Mouse (Mus musculus): ENCODE data around the gene Dpp4. TPM values are rescaled to one million over a fixed set of nuclear protein-coding genes. Genes with fewer than 3 reads are reported as not detected.

Dpp4 gene
- polyA plus RNA-seq, 1 experiment from 2014 or later: 69.3 TPM

GRCm38 (mm10) chr2:62316930-62317329 lies 95.1 kb downstream of the Dpp4 start:
- Histone ChIP-seq H3K27ac (no peak overlapping the region), H3K9me3 (no peaks in the 10 kb centered on the region), H3K27me3 (replicated peaks) (no peaks in the 10 kb centered on the region), H3K4me1 (replicated peaks) (no peaks in the 10 kb centered on the region), H3K4me3 (replicated peaks) (no peak overlapping the region), H3K36me3 (no peaks in the 10 kb centered on the region), H3K9ac (no peak overlapping the region), H3K4me2 (replicated peaks) (no peak overlapping the region)
- 62% methylated on average over 2 of the region's 2 CpGs for WGBS
- no peak for ATAC-seq

- Histone ChIP-seq H3K4me1 (replicated peaks) (no peaks in the 10 kb centered on the region), H3K9me3 (no peaks in the 10 kb centered on the region), H3K4me2 (replicated peaks) (no peak overlapping the region), H3K36me3 (no peaks in the 10 kb centered on the region), H3K27ac (no peak overlapping the region), H3K9ac (no peak overlapping the region), H3K27me3 (replicated peaks) (no peaks in the 10 kb centered on the region), H3K4me3 (replicated peaks) (no peak overlapping the region)
- 90% methylated on average over 2 of the region's 2 CpGs for WGBS
- ATAC-seq: no peak
Measured at GRCm38 (mm10) chr2:62307477-62307876, 104.6 kb downstream of the Dpp4 start.

GRCm38 (mm10) chr2:62306978-62307377 lies 105.1 kb downstream of the Dpp4 start:
- WGBS: 87% methylated on average over 5 of the region's 5 CpGs
- Histone ChIP-seq H3K27ac (no peak overlapping the region), H3K9me3 (no peaks in the 10 kb centered on the region), H3K27me3 (replicated peaks) (no peaks in the 10 kb centered on the region), H3K4me1 (replicated peaks) (no peaks in the 10 kb centered on the region), H3K36me3 (no peaks in the 10 kb centered on the region), H3K4me2 (replicated peaks) (no peak overlapping the region), H3K9ac (no peak overlapping the region), H3K4me3 (replicated peaks) (no peak overlapping the region)
- no peak for ATAC-seq

- H3K9me3 ChIP-seq: no peaks in the 10 kb centered on the region
- 94% methylated on average over 2 of the region's 2 CpGs for WGBS
- no peak for ATAC-seq
- no peak overlapping the region for H3K4me3 ChIP-seq (replicated peaks)
- H3K36me3 ChIP-seq: no peaks in the 10 kb centered on the region
- no peaks in the 10 kb centered on the region for H3K4me1 ChIP-seq (replicated peaks)
- H3K27me3 ChIP-seq (replicated peaks): no peaks in the 10 kb centered on the region
- H3K27ac ChIP-seq: no peak overlapping the region
- H3K4me2 ChIP-seq (replicated peaks): no peak overlapping the region
- H3K9ac ChIP-seq: no peak overlapping the region
Measured at GRCm38 (mm10) chr2:62301716-62302115, 110.3 kb downstream of the Dpp4 start.

- H3K27ac ChIP-seq: no peak overlapping the region
- H3K36me3 ChIP-seq: no peaks in the 10 kb centered on the region
- H3K9ac ChIP-seq: no peak overlapping the region
- no peak overlapping the region for H3K4me3 ChIP-seq (replicated peaks)
- H3K4me1 ChIP-seq (replicated peaks): no peaks in the 10 kb centered on the region
- no peaks in the 10 kb centered on the region for H3K27me3 ChIP-seq (replicated peaks)
- no peaks in the 10 kb centered on the region for H3K9me3 ChIP-seq
- no peak for ATAC-seq
- WGBS: 78% methylated on average over 2 of the region's 2 CpGs
- no peak overlapping the region for H3K4me2 ChIP-seq (replicated peaks)
Measured at GRCm38 (mm10) chr2:62293846-62294245, 118.2 kb downstream of the Dpp4 start.

GRCm38 (mm10) chr2:62287532-62287931 lies 124.5 kb downstream of the Dpp4 start:
- no peaks in the 10 kb centered on the region for H3K36me3 ChIP-seq
- no peak for ATAC-seq
- no peaks in the 10 kb centered on the region for H3K27me3 ChIP-seq (replicated peaks)
- no peaks in the 10 kb centered on the region for H3K4me1 ChIP-seq (replicated peaks)
- H3K27ac ChIP-seq: no peak overlapping the region
- H3K9me3 ChIP-seq: no peaks in the 10 kb centered on the region
- H3K9ac ChIP-seq: no peak overlapping the region
- no peak overlapping the region for H3K4me2 ChIP-seq (replicated peaks)
- 60% methylated on average over 4 of the region's 4 CpGs for WGBS
- no peak overlapping the region for H3K4me3 ChIP-seq (replicated peaks)

GRCm38 (mm10) chr2:62285847-62286246 lies 126.2 kb downstream of the Dpp4 start:
- Histone ChIP-seq H3K9ac (no peak overlapping the region), H3K36me3 (no peaks in the 10 kb centered on the region), H3K4me1 (replicated peaks) (no peaks in the 10 kb centered on the region), H3K4me2 (replicated peaks) (no peak overlapping the region), H3K27ac (no peak overlapping the region), H3K27me3 (replicated peaks) (no peaks in the 10 kb centered on the region), H3K9me3 (no peaks in the 10 kb centered on the region), H3K4me3 (replicated peaks) (no peak overlapping the region)
- no peak for ATAC-seq
- 1% methylated on average over 2 of the region's 2 CpGs for WGBS

- 85% methylated on average over 2 of the region's 2 CpGs for WGBS
Measured at GRCm38 (mm10) chr2:62285026-62285425, 127.0 kb downstream of the Dpp4 start.

More at GRCm38 (mm10) chr2:62285026-62285425, 127.0 kb downstream of the Dpp4 start:
- Histone ChIP-seq H3K9ac (no peak overlapping the region), H3K27ac (no peak overlapping the region), H3K4me2 (replicated peaks) (no peak overlapping the region), H3K9me3 (no peaks in the 10 kb centered on the region), H3K4me1 (replicated peaks) (no peaks in the 10 kb centered on the region), H3K4me3 (replicated peaks) (no peak overlapping the region), H3K36me3 (no peaks in the 10 kb centered on the region), H3K27me3 (replicated peaks) (no peaks in the 10 kb centered on the region)
- ATAC-seq: no peak

Other genes with a start within 250 kb of the Dpp4 start
- 53.2 and 65.9 TPM in 2 replicates for gene Gcg, start 71.4 kb upstream of the Dpp4 start, polyA plus RNA-seq (2015; fragmentation: Nextera tagmentation; extraction: Ambion mirVana)
- 11.9 and 12.4 TPM in 2 replicates for gene Fap, start 161.8 kb upstream of the Dpp4 start, polyA plus RNA-seq (2015; fragmentation: Nextera tagmentation; extraction: Ambion mirVana)
- gene Ifih1, start 234.0 kb upstream of the Dpp4 start, polyA plus RNA-seq (2015; fragmentation: Nextera tagmentation; extraction: Ambion mirVana): 5.2 and 7.0 TPM in 2 replicates

Data from intestine, embryonic 15.5 days (tissue).